Mouse (Mus musculus) ES-E14 (cell line): Measurements from ENCODE around the gene Foxp1. TPM values are rescaled to one million over a fixed set of nuclear protein-coding genes. Genes with fewer than 3 reads are reported as not detected.

Experiments
- DNase-seq: peaks from one replicate; pipeline ENCODE4 v3.0.0-alpha.2; 2013; ENCODE audit warnings: low read depth, low spot score
- H3K27ac ChIP-seq: 2 replicates; pipeline ENCODE4 v1.5.1; 2012; ENCODE audit warnings: low read depth, mild to moderate bottlenecking, low read length, moderate library complexity, mixed read lengths; ENCODE audit not compliant: poor library complexity, insufficient read depth, severe bottlenecking
- H3K36me3 ChIP-seq: 2 replicates; pipeline ENCODE4 v1.6.1; 2012; ENCODE audit warnings: mild to moderate bottlenecking, low read length, moderate library complexity, mixed read lengths; ENCODE audit not compliant: control insufficient read depth, poor library complexity, insufficient read depth, severe bottlenecking
- H3K4me1 ChIP-seq, 2 experiments: fragments of 150-350 bp in 1 of 2; sonication (generic) in 1 of 2; 2 replicates each; pipeline ENCODE4 v1.6.1; 2012; ENCODE audit warnings: low read length in 2 of 2, mild to moderate bottlenecking in 1 of 2, mixed read lengths in 1 of 2; ENCODE audit not compliant: control insufficient read depth in 2 of 2, insufficient read depth in 2 of 2, poor library complexity in 1 of 2
- H3K4me3 ChIP-seq, 2 experiments: fragments of 150-350 bp in 1 of 2; sonication (generic) in 1 of 2; 2 replicates each; pipeline ENCODE4 v1.5.1; 2012; ENCODE audit warnings: low read length in 2 of 2, low read depth in 1 of 2, mild to moderate bottlenecking in 1 of 2, mixed read lengths in 1 of 2; ENCODE audit not compliant: insufficient read depth in 1 of 2, poor library complexity in 1 of 2, severe bottlenecking in 1 of 2
- H3K9ac ChIP-seq: 2 replicates; pipeline ENCODE4 v1.6.1; 2012; ENCODE audit warnings: low read depth, mild to moderate bottlenecking, low read length, mixed read lengths; ENCODE audit not compliant: poor library complexity, insufficient read depth, severe bottlenecking
- H3K9me3 ChIP-seq: fragments of 150-350 bp; sonication (generic); 2 replicates; pipeline ENCODE4 v1.6.1; 2012; ENCODE audit warnings: low read depth, mild to moderate bottlenecking, low read length; ENCODE audit not compliant: control insufficient read depth, insufficient read depth
- CHD2 ChIP-seq: IDR thresholded peaks from 2 replicates; pipeline ENCODE4 v1.6.1; 2014; ENCODE audit warnings: mild to moderate bottlenecking, low read depth, low read length, inconsistent platforms
- HCFC1 ChIP-seq: IDR thresholded peaks from 2 replicates; pipeline ENCODE4 v1.6.1; 2012; ENCODE audit warnings: low read length, inconsistent platforms, borderline replicate concordance; ENCODE audit not compliant: insufficient read depth
- MAFK ChIP-seq: IDR thresholded peaks from 2 replicates; pipeline ENCODE4 v1.6.1; 2014; ENCODE audit warnings: mild to moderate bottlenecking, low read depth, low read length, inconsistent platforms; ENCODE audit not compliant: insufficient read depth
- ZC3H11A ChIP-seq: IDR thresholded peaks from 2 replicates; pipeline ENCODE4 v1.6.1; 2012; ENCODE audit warnings: low read depth, mild to moderate bottlenecking, inconsistent platforms, low read length, borderline replicate concordance
- ZNF384 ChIP-seq: IDR thresholded peaks from 2 replicates; pipeline ENCODE4 v1.6.1; 2012; ENCODE audit warnings: low read depth, low read length, inconsistent platforms
- in situ Hi-C, 2 experiments: fragments of 600-800 bp; cut with MboI; formaldehyde crosslinking; loops; one replicate each; pipeline ENCODE4 v1.15.1; 2025; ENCODE audit warnings: low sequenced_read_pairs in 2 of 2, inconsistent platforms in 1 of 2; ENCODE audit not compliant: unreplicated experiment in 2 of 2
- total RNA-seq: library from RNA; depleted of rRNA; stranded (reverse); fragments of 300-350 nt; gene quantifications from 2 replicates; pipeline ENCODE4 v1.2.3, GENCODE M21; 2012

Gene Foxp1
- total RNA-seq, 1 experiment = 70.0 TPM

GRCm38 (mm10) chr6:99375865-99376264 lies 146.7 kb downstream of the Foxp1 start:
- Histone ChIP-seq H3K4me3 (no peak overlapping the region), H3K9ac (no peak overlapping the region), H3K4me1 (peaks cover 10 to 17% of the 10 kb centered on the region in 2 experiments; a peak in 3 of 4 replicates), H3K27ac (no peak overlapping the region), H3K36me3 (no peaks in the 10 kb centered on the region), H3K9me3 (no peaks in the 10 kb centered on the region)
- no peak for TF ChIP-seq ZC3H11A
- no peak for TF ChIP-seq CHD2
- no peak for TF ChIP-seq ZNF384
- no peak for TF ChIP-seq HCFC1
- no peak for TF ChIP-seq MAFK
- in situ Hi-C loops = no loop called here
- no peak for DNase-seq

- no peak for DNase-seq
- Histone ChIP-seq H3K9ac (no peak overlapping the region), H3K27ac (no peak overlapping the region), H3K36me3 (no peaks in the 10 kb centered on the region), H3K4me1 (peaks cover 10 to 17% of the 10 kb centered on the region in 2 experiments; a peak in 3 of 4 replicates), H3K4me3 (no peak overlapping the region), H3K9me3 (no peaks in the 10 kb centered on the region)
- TF ChIP-seq HCFC1 (no peak), CHD2 (no peak), ZC3H11A (no peak)
- in situ Hi-C loops = no loop called here
Observed at GRCm38 (mm10) chr6:99375376-99375775, 147.1 kb downstream of the Foxp1 start.

DNA sequence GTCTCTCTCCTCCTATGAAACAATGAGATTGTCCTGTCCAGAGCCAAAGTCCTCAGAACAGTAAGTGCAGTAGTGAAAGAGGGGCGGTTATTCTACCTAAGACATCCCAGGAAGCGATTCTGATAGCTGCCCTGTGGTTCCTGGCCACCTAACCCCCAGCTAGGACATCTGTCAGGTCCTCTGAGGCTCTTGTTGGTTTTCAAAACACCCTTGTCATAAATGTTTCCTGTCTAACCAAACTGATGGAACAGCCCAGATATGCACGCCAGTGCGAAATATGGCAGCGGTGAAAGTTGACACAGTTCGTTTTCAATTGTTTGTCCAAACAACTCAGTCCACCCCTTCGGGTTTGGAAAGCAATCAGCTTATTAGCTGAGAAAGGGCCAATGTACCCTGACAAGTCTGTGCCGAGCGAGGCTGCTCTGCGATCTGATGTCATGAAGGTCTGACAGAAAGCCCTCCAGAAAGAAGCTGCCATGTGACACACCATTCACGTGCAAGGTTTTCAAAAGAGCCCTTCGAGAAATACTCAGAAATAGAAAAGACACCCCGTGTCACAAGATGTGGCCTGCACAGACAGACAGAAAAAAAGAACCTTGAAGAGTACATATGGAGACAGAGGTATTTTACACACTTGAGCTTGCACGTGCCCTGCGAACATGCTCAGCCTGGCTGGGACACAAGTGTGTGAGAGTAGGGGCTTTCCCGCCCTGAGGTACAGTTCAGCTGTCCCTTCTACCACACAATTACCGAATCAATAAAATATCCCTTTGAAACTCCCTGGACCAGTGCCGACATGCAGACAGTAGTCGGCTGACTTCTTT lies 147.9 kb downstream of the Foxp1 start:
- peaks cover 10 to 13% of the 10 kb centered on the region in 2 experiments; a peak in 3 of 4 replicates for H3K4me1 ChIP-seq
- in situ Hi-C loops = no loop called here
- H3K9ac ChIP-seq = no peak overlapping the region
- no peaks in the 10 kb centered on the region for H3K9me3 ChIP-seq
- no peak for DNase-seq
- H3K27ac ChIP-seq = no peak overlapping the region
- H3K36me3 ChIP-seq = no peaks in the 10 kb centered on the region
- no peak for TF ChIP-seq MAFK
- TF ChIP-seq ZC3H11A = no peak
- no peak for TF ChIP-seq HCFC1
- no peak for TF ChIP-seq ZNF384
- no peak for TF ChIP-seq CHD2
- no peak overlapping the region for H3K4me3 ChIP-seq

DNA sequence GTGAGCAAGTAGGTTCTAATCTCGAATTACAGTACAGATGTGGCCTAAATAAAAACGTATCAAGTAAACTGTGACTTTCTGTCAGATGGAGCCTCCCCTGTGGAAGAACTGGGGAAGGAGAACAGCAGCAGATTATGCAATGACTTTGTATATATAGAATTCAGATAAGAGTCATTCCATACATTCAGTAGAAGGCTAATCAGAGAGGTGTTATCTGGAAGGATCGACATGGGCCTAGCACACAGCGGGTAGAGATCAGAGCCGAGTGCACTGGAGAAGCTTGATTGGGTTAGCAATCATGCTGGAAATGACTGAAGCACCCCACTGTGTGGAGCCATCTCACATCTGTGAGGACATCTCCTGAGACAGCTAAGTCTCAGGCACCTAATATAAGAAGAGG lies 150.1 kb downstream of the Foxp1 start:
- Histone ChIP-seq H3K4me3 (no peak overlapping the region), H3K27ac (no peak overlapping the region), H3K9ac (no peak overlapping the region), H3K4me1 (peaks cover 2 to 3% of the 10 kb centered on the region in 2 experiments; a peak in 3 of 4 replicates), H3K36me3 (no peaks in the 10 kb centered on the region), H3K9me3 (no peaks in the 10 kb centered on the region)
- in situ Hi-C loops = no loop called here
- no peak for DNase-seq
- TF ChIP-seq HCFC1 (no peak), ZC3H11A (no peak), ZNF384 (no peak), CHD2 (no peak), MAFK (no peak)
